Mouse (Mus musculus) bone marrow macrophage, adult 2 months (primary cell): ENCODE measurements around the gene Olfr1028.

Source experiments
- CTCF ChIP-seq: IDR thresholded peaks from 2 replicates; pipeline ENCODE4 v1.5.1; 2012; ENCODE audit warnings: low read depth, mild to moderate bottlenecking, low read length, moderate library complexity
- POLR2A ChIP-seq: IDR thresholded peaks from 2 replicates; pipeline ENCODE4 v1.6.1; 2012; ENCODE audit warnings: mild to moderate bottlenecking, low read depth, low read length, borderline replicate concordance

- TF ChIP-seq POLR2A (no peak), CTCF (no peak)
Observed at GRCm38 (mm10) chr2:85973595-85973994, 23.4 kb downstream of the Olfr1028 start, which contains the start of gene Olfr1029.
